Mouse (Mus musculus): ENCODE measurements around the gene Arhgap33.
"Not testable (repeated sequence)": the region's sequence is repeated elsewhere in the genome, so short reads cannot be mapped to it uniquely, and the experiment has no call there.

Arhgap33 gene

GRCm38 (mm10) chr7:30493401-30493931, 41.4 kb downstream of the Arhgap33 start, which contains the start of gene Prodh2:
Gene Prodh2, plus strand, starts transcription at chr7:30493622.
- no peak for DNase-seq (ENCODE audit: low spot score)

GRCm38 (mm10) chr7:30492765-30493164, 42.1 kb downstream of the Arhgap33 start:
- DNase-seq (ENCODE audit: low spot score), result peak; percentile 71

- no peak for DNase-seq (ENCODE audit: low spot score)
Observed at GRCm38 (mm10) chr7:30490957-30491307, 43.9 kb downstream of the Arhgap33 start.

GRCm38 (mm10) chr7:30490251-30490956, 44.5 kb downstream of the Arhgap33 start:
- DNase-seq (ENCODE audit: low spot score), result peak; percentile 19

GRCm38 (mm10) chr7:30484250-30484649, 50.6 kb downstream of the Arhgap33 start:
- peak; percentile 24 for DNase-seq (ENCODE audit: low spot score)

- DNase-seq (ENCODE audit: low spot score), result no peak
Observed at GRCm38 (mm10) chr7:30477415-30478381, 57.2 kb downstream of the Arhgap33 start.

- DNase-seq (ENCODE audit: low spot score), result not testable (repeated sequence)
Observed at GRCm38 (mm10) chr7:30476136-30476535, 58.7 kb downstream of the Arhgap33 start.

- DNase-seq (ENCODE audit: low spot score), result no peak
Observed at GRCm38 (mm10) chr7:30474999-30475398, 59.9 kb downstream of the Arhgap33 start.

GRCm38 (mm10) chr7:30472411-30472810, 62.4 kb downstream of the Arhgap33 start:
- no peak for DNase-seq (ENCODE audit: low spot score)
